Comparison of ENCODE assay signal across 8 mouse cellular contexts in genomic region chr12:91789801-91790200, GRCm38 (mm10). TPM values are rescaled to one million over a fixed set of nuclear protein-coding genes. Genes with fewer than 3 reads are reported as not detected.
DNase-seq lines count a peak whose midpoint lies in the region; ATAC-seq and TF ChIP-seq lines count a peak whose summit lies in the region.

No protein-coding gene starts in this region.

- peak; percentile 41 for TF ChIP-seq CTCF in bone marrow, adult 2 months (IDR thresholded peaks at IDR 0.05; ENCODE audit: control insufficient read depth, insufficient read depth, low read length)
- peak; percentile 82 for TF ChIP-seq CTCF in intestine, postnatal 0 days (IDR thresholded peaks at IDR 0.05; ENCODE audit: low read depth)

- no peak overlapping the region for H3K4me2 ChIP-seq in forebrain, embryonic 14.5 days (ENCODE audit: low read length)
- H3K4me2 ChIP-seq in intestine, postnatal 0 days (replicated peaks; ENCODE audit: low read depth): no peak overlapping the region
- no peak overlapping the region for H3K4me2 ChIP-seq in midbrain, embryonic 12.5 days (replicated peaks)

- H3K4me3 ChIP-seq in bone marrow, adult 2 months (replicated peaks; ENCODE audit: control insufficient read depth, low read depth, low read length): no peak overlapping the region
- no peak overlapping the region for H3K4me3 ChIP-seq in forebrain, embryonic 14.5 days (ENCODE audit: low read depth, low read length)
- no peak overlapping the region for H3K4me3 ChIP-seq in intestine, postnatal 0 days (ENCODE audit: low read depth, low read length)
- H3K4me3 ChIP-seq in midbrain, embryonic 12.5 days: no peak overlapping the region

- H3K4me1 ChIP-seq in bone marrow, adult 2 months (ENCODE audit: control insufficient read depth, insufficient read depth, low read length): no peaks in the 10 kb centered on the region
- no peaks in the 10 kb centered on the region for H3K4me1 ChIP-seq in forebrain, embryonic 14.5 days (ENCODE audit: control insufficient read depth, insufficient read depth, low read length)
- H3K4me1 ChIP-seq in intestine, postnatal 0 days (replicated peaks; ENCODE audit: control insufficient read depth, insufficient read depth, low read length): no peaks in the 10 kb centered on the region
- H3K4me1 ChIP-seq in midbrain, embryonic 12.5 days: no peaks in the 10 kb centered on the region

- DNase-seq in ovary, postnatal 36 days (ENCODE audit: low spot score): peak; percentile 31
- no peak for DNase-seq in ovary, adult 18-20 months (ENCODE audit: low spot score)
- peak; percentile 78 for DNase-seq in forebrain, embryonic 14.5 days (ENCODE audit: low spot score)
- DNase-seq in left cerebral cortex, postnatal 36 days (ENCODE audit: low spot score in 2 of 2): peak; percentile 26 to 59
- DNase-seq in testis, postnatal 10 days (ENCODE audit: low spot score): peak; percentile 65

- H3K27ac ChIP-seq in bone marrow, adult 2 months (ENCODE audit: control insufficient read depth, insufficient read depth, low read depth, low read length, poor library complexity): no peak overlapping the region
- H3K27ac ChIP-seq in forebrain, embryonic 14.5 days (ENCODE audit: low read depth, low read length): no peak overlapping the region
- H3K27ac ChIP-seq in intestine, postnatal 0 days (ENCODE audit: low read depth, low read length): no peak overlapping the region
- no peak overlapping the region for H3K27ac ChIP-seq in midbrain, embryonic 12.5 days (replicated peaks)

- 54% methylated on average over 6 of the region's 6 CpGs for WGBS in bone marrow, adult 2 months
- WGBS in forebrain, embryonic 14.5 days: 52% methylated on average over 6 of the region's 6 CpGs
- 53% methylated on average over 6 of the region's 6 CpGs for WGBS in intestine, postnatal 0 days
- WGBS in midbrain, embryonic 12.5 days: 53% methylated on average over 6 of the region's 6 CpGs

- no peaks in the 10 kb centered on the region for H3K27me3 ChIP-seq in forebrain, embryonic 14.5 days (replicated peaks; ENCODE audit: control insufficient read depth, insufficient read depth, low read length)
- H3K27me3 ChIP-seq in intestine, postnatal 0 days (replicated peaks; ENCODE audit: control insufficient read depth, insufficient read depth, low read length): no peaks in the 10 kb centered on the region
- no peaks in the 10 kb centered on the region for H3K27me3 ChIP-seq in midbrain, embryonic 12.5 days

- H3K9ac ChIP-seq in forebrain, embryonic 14.5 days (ENCODE audit: low read length): no peak overlapping the region
- no peak overlapping the region for H3K9ac ChIP-seq in intestine, postnatal 0 days (ENCODE audit: low read depth, low read length)
- no peak overlapping the region for H3K9ac ChIP-seq in midbrain, embryonic 12.5 days (replicated peaks)

- no peaks in the 10 kb centered on the region for H3K36me3 ChIP-seq in forebrain, embryonic 14.5 days (ENCODE audit: control insufficient read depth, insufficient read depth, low read length)
- H3K36me3 ChIP-seq in intestine, postnatal 0 days (ENCODE audit: control insufficient read depth, insufficient read depth): no peaks in the 10 kb centered on the region
- no peaks in the 10 kb centered on the region for H3K36me3 ChIP-seq in midbrain, embryonic 12.5 days

- intact Hi-C loops in left cerebral cortex, postnatal 36 days (cut with DNase I): loop anchor here (2.0 kb wide), 1 partner anchor 149 kb away; no protein-coding TSS in a partner anchor

- no peaks in the 10 kb centered on the region for H3K9me3 ChIP-seq in forebrain, embryonic 14.5 days (replicated peaks; ENCODE audit: control insufficient read depth, low read length)
- no peaks in the 10 kb centered on the region for H3K9me3 ChIP-seq in intestine, postnatal 0 days (ENCODE audit: control insufficient read depth)
- H3K9me3 ChIP-seq in midbrain, embryonic 12.5 days: no peaks in the 10 kb centered on the region

- TF ChIP-seq POLR2A in bone marrow, adult 2 months (IDR thresholded peaks at IDR 0.05; ENCODE audit: borderline replicate concordance, control insufficient read depth, low read depth, low read length): no peak

- ATAC-seq in forebrain, embryonic 14.5 days: peak; percentile 60; the same call in 1 of the 2 replicates
- peak; percentile 54; the same call in 1 of the 2 replicates for ATAC-seq in intestine, postnatal 0 days
- ATAC-seq in midbrain, embryonic 12.5 days (ENCODE audit: low FRiP score, low read depth): peak; percentile 27; the same call in 1 of the 2 replicates

RNA-seq across cellular contexts. Expression of gene Ston2, which starts 1.6 kb away (rescaled TPM):
- polyA plus RNA-seq in bone marrow, adult 2 months (2011; ENCODE audit: insufficient read depth, insufficient read length, low replicate concordance, missing spikeins): 3.9 and 14.0 TPM in 2 replicates
- 5.6 and 7.6 TPM in 2 replicates for polyA plus RNA-seq in forebrain, embryonic 14.5 days (2014; fragmentation: Nextera tagmentation; extraction: Ambion mirVana)
- 2.7 and 3.5 TPM in 2 replicates for polyA plus RNA-seq in intestine, postnatal 0 days (2015; fragmentation: Nextera tagmentation; extraction: Ambion mirVana)
- total RNA-seq in left cerebral cortex, postnatal 36 days (2021): 10 to 100 TPM; 14.9 to 16.9 TPM
- polyA plus RNA-seq in midbrain, embryonic 12.5 days (2016; fragmentation: Nextera tagmentation; extraction: Ambion mirVana): 6.0 and 8.0 TPM in 2 replicates

RNA-seq across cellular contexts. Expression of gene Sel1l, which starts 59.2 kb away (rescaled TPM):
- 37.4 and 54.0 TPM in 2 replicates for polyA plus RNA-seq in bone marrow, adult 2 months (2011; ENCODE audit: insufficient read depth, insufficient read length, low replicate concordance, missing spikeins)
- polyA plus RNA-seq in forebrain, embryonic 14.5 days (2014; fragmentation: Nextera tagmentation; extraction: Ambion mirVana): 58.1 and 84.8 TPM in 2 replicates
- 88.2 and 108 TPM in 2 replicates for polyA plus RNA-seq in intestine, postnatal 0 days (2015; fragmentation: Nextera tagmentation; extraction: Ambion mirVana)
- 100 to 1,000 TPM; 142 to 171 TPM for total RNA-seq in left cerebral cortex, postnatal 36 days (2021)
- polyA plus RNA-seq in midbrain, embryonic 12.5 days (2016; fragmentation: Nextera tagmentation; extraction: Ambion mirVana): 74.3 and 84.7 TPM in 2 replicates
